Mouse (Mus musculus) frontal cortex, postnatal 25 days (tissue): ENCODE results near the gene Taok1.
"Not testable (repeated sequence)": the region's sequence is repeated elsewhere in the genome, so short reads cannot be mapped to it uniquely, and the experiment has no call there.

Experiments used
- DNase-seq, 2 experiments: peaks; one replicate each; pipeline ENCODE4 v3.0.0; 2022; ENCODE audit warnings: low spot score in 2 of 2

Gene Taok1

DNA sequence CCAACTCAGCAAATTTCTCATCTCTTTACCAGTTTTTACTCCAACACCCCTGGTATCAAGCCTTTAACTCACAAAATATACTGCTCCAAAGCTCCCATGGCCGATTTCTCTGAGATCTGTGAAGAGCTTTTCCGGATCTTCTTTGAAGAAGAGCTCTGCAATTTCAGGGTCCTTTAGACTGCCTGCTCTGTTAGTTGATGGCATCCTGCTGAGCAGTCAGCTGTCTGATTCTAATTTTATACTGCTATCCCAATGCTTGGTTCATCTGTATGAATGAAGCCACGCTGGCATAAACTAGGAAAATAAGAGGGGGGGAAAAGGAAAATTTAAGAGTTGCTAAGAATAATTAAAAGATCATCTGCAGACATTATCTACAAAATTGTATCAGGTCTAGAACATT is 22.4 kb downstream of the Taok1 start:
- DNase-seq = no peak

DNA sequence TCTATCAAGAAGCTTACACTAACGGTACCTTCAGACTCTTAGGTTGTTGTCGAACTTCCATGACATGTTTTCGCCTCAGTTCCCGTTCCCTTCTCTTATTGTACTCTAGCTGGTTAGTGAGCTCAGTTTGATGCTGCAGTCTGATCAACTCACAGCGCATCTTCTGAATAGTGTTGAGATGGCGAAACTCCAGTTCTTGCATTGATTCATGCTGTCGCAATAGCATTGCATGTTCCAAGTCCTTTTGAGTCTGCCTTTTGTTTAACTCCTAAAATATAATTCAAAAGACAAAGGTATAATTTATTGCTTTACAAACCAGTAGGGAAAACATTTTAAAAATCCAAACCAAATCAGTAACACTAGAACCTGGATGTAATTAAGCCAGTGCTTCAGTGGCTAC is 62.4 kb downstream of the Taok1 start:
- DNase-seq = no peak

DNA sequence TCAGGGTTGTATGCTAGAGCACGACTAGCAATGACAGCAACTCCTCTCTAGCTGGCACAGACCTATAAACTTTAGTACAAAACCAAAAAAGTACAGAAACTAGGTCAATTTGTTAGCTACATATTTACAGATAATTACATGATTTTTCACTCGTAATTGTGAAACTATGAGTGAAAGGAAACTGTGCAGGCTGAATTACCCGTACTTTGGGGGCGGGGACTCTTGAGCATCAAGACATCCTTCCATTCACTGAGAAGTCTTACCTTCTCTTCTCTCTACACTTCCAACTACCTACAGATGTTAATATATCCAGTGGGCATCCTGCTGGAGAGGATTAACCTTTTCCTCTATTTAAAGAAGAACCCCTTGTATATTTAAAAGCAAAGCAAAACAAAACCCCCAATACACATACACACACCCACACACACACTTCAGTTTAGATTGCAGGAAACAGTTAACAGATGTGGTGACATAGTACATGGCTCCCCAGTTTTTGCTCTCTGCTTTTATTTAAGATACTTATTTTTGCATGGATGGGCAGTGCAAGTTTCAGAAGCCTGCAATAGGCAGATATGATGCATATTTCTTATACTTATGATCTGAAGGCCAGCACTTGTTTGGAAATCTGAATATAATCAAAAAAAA is 75.3 kb downstream of the Taok1 start:
- no peak for DNase-seq

DNA sequence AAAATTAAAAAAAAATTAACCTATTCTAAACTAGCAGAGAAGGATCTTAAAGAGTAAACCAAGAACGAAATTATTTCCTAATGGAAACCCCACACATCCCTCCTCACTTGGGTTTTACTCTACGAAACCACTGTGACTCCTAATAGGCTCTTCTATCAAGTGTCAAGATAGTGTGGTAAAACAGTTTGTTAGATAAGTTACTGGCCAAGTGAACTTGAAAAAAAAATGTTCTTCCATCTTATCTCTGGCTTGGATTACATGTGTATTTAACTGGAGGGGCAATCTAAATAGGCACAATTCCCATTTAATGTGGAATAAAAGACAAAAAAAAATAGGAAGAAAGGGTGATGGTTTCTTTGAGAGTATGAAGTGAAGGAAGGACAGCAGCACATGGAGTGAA is 76.8 kb downstream of the Taok1 start:
- DNase-seq = no peak

DNA sequence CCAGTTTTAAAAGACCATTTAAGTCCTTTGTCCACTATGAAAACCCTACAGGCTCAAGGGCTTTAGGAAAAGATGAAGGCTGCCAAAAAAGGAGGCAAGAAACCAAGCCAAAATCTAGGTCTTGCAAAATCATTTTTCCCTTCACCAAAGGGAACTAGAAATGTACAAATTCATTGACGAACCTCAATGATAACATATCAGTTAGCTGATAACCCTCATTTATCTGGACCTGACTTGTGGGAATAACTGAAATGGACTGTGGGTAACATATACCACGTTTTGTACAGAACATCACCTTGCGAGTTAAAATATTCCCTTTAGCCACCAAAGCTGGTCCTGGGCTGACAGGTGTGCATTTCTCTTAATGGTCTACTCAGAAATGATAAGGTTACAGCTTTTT is 78.0 kb downstream of the Taok1 start:
- no peak for DNase-seq

DNA sequence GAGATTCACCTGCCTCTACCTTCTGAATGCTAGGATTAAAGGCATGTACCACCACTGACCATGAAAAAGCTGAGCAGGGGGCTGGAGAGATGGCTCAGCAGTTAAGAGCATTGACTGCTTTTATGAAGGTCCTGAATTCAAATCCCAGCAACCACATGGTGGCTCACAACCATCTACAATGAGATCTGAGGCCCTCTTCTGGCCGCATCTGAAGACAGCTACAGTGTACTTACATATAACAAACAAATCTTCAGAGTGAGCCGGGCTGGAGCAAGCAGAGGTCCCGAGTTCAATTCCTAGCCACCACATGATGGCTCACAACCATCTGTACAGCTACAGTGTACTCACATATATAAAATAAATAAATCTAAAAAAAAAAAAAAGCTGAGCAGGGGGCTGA is 79.2 kb downstream of the Taok1 start:
- DNase-seq = not testable (repeated sequence)

DNA sequence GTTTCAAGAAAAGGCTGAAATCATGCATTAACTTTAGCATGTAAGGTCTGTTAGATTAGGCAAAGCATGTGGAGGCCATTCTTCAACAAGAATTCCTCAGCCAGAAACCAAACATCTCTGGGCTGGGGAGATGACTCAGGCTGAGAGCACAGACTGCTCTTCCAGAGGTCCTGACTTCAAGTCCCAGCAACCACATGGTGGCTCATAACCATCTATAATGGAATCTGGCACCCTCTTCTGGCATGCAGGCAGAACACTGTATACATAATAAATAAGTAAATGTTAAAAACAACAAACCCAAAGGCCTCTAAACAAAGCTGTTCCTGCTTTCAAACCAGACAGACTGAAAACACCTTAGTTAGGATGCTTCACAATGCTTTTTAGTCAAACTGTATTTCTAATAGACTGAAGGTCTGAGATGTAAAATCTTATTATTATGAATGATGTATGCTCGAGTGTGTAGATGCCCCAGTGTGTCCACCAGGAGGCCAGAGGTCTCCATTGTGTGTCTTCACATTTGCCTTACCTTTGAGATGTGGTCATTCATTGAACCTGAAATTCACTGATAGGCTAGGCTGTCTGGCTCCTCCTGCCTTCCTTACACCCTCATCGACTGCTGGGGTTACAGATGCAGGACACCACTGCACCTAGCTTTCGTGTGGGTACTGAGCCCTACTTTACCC is 81.7 kb downstream of the Taok1 start:
- DNase-seq = no peak

DNA sequence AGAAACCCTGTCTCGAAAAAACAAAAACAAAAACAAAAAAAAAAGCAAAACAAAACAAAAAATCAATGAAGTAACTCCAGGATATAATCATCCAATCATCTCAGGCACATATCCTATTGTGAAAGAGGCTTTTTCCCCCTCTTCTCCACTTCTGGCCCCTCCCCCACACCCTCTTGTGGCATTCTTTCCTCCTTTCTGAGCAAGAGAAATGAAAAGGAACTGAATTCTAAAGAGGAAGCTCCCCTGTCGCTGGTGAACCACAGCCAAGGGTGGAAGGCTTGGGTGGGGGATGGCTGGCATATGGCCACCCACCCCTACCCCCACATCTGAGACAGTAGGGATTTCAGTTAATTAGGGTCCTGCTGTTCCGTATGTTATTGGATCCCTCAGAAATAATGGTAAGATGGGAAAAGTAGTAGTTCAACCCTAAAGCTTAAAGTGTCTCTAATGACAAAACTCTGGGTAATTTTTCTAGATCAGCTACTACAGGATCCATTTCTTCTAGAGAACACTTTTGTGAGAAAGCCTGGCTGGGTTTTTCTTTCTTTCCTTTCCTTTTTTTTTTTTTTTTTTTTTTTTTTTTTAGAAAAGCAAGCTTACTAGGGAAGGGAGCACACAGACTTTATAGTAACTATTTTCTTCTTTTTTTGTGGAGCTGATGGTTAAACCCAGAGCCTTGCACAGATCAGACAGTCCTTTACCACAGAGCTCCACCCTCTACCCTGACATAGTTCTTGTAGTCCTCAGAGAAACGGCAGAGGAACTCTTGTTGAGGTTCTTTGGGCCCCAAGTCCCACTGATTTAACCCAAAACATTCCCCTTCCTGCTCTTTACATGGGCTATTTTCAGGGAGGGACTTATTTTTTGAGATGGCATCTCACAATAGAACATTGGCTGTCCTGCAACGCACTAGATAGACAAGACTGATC is 86.8 kb downstream of the Taok1 start:
- DNase-seq = no peak

DNA sequence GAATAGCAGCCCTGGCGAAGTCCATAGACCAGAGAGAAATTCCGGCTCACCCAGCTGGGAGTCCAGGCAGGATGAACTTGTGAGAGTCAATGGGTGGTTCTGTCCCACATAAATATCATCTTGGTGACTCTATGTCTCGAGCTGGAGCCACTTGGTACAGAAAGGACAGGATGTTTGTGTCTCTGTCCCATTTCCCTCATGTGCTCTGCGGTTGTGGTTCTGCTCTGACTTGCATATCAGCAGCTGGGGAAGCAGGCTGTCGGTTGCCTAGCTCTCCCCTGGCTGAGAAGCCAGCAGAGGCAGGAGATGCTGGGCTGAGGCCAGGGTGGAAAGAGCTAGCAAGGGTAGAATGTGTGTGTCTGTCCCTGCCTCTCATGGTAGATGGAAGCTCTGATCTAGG is 88.6 kb downstream of the Taok1 start, which contains the start of gene Gm10392:
Gene Gm10392 (minus strand): TSS at position 156 of the 400 bp plus-strand sequence.
- DNase-seq = no peak

DNA sequence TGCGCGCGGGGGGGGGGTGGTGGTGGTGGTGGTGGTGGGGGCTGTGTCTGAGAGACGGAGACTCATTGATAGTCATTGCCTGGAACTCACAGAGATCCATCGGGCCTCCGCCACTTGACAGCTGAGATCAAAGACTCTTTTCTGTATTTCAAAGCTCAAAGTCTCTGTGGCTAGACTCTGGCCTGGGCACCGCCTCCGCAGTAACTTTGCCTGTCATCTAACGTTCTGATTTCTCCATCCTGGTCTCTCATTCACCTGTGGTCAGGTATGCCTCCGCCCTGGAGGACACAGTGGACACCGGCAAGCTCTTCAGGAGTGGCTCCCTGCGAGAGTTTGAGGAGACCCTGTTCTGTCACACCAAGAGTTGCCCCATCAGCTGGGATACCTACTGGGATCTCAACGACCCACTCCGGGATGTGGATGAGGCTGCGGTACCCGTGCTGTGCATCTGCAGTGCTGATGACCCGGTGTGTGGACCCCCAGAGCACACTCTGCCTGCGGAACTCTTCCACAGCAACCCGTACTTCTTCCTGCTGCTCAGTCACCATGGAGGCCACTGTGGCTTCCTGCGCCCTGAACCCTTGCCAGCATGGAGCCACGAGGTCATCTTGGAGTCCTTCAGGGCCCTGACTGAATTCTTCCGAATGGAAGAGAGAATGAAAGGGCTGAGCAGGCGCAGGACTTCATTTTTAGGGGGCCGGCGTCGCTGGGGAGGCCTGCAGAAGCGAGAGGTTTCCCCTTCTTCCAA is 89.4 kb downstream of the Taok1 start:
- no peak for DNase-seq

DNA sequence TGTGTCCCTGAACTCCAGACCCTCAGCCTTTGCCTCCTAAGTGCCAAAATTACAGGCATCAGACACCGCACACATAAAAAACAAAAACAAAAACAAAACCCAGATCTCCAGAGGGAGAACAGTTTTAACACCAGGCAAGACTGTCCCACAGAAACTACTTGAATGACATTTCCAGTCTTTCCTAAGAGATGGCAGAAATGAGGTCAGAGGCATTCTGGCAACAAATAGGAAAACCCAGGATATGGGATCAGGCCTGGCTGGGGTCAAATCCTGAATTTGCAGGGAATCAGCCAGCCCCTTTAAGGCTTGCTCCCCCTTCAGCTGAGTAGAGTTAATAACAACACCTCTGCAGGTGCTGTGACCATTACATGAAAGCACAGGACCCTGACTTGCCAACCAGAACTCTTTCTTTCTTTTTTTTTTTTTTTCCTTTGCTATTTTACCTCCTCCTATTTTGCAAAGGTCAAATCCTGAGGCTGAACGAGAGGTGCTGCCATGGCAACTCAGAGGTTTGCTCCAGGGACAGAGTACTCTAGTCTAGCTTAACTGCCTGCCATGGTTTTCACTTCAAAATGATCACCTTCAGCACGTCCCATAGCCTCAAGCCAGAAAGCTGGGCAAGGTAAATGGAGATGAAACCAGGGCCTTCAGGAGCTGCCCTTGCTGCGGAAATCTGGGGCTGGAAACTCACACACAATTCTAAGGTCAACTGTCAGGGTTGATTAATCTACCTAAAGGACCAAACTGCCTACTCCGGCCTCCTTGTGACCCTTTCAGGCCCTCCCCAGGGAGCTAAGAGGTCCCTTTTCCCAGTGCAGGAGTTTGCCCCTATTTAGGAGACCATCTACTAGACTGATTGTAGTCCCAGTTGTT is 90.8 kb downstream of the Taok1 start:
- DNase-seq = no peak

DNA sequence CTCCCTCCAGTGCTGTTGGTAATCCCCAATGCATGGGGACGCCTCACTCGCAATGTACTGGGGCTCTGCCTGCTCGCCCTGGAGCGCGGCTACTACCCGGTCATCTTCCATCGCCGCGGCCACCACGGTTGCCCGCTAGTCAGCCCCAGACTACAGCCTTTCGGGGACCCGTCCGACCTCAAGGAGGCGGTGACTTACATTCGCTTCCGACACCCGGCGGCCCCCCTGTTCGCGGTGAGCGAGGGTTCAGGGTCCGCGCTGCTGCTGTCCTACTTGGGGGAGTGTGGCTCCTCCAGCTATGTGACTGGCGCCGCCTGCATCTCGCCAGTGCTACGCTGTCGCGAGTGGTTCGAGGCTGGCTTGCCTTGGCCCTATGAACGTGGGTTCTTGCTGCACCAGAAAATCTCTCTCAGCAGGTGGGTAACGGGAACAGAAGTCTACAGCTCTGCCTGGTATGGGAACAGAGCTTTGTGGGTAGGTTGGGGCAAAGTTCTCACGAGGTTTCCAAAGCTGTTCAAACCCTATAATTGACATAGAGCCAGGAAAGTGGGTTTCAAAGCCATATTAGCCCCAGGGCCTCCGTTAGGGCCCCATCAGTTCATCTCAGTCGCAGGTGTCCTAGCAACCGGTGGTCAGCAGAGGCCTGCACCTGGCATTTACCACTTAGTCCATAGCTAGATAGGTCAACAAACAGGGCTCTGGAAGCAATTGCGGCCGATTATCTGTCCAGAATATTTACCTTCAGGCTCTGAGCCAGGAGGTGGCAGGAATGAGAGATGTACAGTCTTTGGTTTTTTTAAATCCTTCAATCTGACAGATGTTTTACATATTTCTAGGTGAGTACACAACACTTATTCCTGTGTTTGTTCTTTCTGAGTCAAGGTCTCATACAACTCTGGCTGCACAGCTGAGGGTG is 91.7 kb downstream of the Taok1 start, which contains the start of gene Trp53i13:
Gene Trp53i13 (minus strand): TSS at position 344 of the 916 bp plus-strand sequence.
- DNase-seq = no peak

DNA sequence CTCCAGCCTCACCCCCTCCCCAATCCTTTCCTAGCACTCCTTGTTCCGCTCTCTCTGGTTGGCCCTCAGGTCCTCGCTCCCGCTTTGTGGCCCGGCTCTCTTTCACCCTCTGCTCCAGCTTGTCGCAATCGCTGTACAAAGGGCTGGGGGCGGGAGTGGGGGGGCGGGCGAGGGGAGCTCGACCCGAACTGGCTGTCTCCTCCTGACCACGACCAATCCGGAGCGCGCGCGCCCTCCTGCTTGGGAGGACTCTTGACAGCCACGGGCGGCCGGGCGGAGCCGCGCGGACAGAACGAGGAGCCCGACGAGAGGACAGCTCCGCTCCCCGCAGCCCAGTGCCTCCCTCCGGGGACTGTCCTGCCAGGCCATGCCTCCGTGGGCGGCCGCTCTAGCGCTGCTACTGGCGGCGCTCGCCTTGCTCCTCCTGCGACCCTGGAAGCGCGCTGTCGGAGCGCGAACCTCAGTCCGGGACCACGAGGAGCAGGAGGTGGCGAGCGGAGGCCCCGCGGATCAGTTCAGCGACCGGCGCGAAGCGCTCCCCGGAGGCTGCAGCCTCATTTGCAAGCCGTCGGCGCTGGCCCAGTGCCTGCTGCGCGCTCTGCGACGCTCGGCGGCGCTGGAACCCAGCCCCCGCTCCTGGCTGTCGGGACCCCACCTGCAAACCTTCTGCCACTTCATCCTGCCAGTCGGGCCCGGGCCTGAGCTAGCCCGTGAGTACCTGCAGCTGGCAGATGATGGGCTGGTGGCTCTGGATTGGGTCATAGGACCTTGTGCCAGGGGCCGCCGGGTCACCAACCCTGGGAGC is 92.6 kb downstream of the Taok1 start, which contains the start of gene Abhd15:
Gene Abhd15 (plus strand): TSS at position 290 of the 805 bp plus-strand sequence.
- no peak for DNase-seq

DNA sequence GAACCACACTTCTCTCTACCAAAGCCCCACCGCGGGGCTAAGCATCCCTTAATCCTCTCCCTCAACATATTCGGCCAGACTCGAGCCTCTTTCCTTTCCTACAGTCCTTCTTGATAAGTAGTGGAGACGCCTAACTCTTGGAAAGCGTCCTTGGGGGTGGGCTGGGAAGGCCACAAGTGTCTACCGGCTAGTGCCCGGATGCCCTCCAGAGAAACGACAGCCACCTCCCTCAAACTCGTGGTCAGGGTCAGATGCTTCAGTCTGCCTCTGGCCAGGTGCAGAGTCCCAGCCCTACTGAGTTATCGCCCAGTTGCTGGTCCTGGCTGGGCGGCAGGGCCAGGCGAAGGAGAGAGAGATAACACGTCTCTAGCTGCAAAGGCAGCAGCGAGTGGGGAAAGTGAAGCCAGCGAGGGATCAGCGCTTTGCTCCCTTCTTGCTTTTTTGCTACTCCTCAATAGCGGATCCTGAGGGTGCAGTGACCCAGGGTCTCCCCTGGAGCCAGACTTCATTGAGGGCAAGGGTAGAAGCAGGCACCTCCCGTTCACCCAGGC is 93.3 kb downstream of the Taok1 start:
- no peak for DNase-seq

DNA sequence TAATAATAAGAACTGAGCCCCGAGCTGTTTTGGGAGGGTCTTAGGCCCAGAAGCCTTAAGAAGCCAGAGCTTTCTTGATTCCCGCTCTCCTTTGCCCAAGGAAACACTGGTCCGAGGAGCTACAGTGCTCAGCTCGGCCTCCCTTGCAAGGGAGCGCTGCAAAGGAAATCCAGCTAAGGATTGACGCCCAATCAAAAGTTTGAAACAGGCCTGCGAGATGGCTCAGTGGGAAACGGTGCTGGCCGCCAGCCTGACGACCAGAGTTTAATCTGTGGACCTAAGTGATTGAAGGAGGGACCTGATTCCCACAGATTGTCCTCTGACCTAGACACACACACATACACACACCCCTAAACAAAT is 93.8 kb downstream of the Taok1 start:
- no peak for DNase-seq

DNA sequence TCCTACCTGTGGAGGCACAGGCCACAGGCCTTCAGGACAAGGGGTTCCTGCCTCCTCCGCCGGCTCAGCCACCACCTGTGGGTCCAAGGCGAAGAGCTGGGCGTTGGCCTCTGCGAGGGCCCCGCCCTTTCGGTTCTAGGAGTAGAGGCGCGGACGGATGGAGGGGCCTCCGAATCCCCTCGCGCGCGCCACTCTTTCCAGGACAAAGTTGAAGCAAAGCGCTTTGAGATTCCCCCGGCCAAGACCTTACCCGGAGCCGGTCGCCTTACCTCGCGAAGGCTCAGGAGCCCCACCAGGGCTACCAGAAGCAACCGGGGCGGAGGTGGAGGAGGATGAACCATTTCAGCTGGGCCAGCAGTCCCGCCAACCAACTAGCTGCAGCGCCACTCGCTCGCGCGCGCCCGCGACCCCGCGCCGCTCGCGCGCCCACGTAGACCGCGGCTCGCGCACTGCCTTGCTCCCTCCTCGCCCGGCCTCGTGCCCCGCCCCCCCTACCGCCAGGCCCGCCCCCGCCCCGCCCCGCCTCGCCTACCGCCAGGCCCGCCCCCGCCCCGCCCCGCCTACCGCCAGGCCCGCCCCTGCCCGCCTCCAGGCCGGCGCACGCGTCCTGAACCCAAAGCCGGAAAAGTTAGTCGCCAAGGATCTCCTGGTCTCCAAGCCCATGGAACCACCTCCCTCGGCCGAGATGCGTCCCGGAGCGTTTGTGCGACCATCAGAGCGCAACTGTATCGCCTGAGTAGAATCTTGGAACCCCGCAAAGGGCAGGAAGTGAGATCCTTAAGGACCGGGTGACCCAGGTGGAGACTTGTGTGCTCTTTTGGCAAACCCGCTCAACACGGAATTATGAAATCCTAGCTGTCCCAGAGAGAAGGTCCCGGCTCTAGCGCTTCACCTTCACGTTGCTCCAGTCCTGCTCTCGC is 94.5 kb downstream of the Taok1 start:
- no peak for DNase-seq

DNA sequence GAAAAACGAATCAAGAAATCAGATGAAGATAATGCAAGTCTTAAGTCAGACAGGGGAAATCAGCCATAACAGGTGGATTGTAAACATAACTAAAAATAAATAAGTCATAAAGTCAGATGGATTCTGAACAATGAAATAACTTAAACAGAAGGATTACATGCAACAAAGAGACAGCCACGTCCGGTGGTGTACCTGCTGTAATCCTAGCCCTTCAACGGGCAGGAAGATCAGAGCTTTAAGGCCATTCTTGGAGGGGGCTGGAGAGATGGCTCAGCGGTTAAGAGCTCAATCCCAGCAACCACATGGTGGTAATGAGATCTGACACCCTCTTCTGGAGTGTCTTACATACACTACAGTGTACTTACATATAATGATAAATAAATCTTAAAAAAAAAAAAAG is 96.3 kb downstream of the Taok1 start:
- no peak for DNase-seq
